Mouse (Mus musculus): ENCODE data around the gene Sox3.

GRCm38 (mm10) chrX:60892098-60892800, 981 bp downstream of the Sox3 start:
- TF ChIP-seq JUN (IDR thresholded peaks at IDR 0.05; ENCODE audit: insufficient read depth, low read depth, low read length) (no peak), BHLHE40 (IDR thresholded peaks at IDR 0.05; ENCODE audit: low read depth, low read length) (no peak), POLR2A (IDR thresholded peaks at IDR 0.05; ENCODE audit: low read depth, low read length) (no peak), E2F4 (IDR thresholded peaks at IDR 0.05; ENCODE audit: insufficient replicate concordance, low read depth, low read length) (no peak), ZC3H11A (IDR thresholded peaks at IDR 0.05; ENCODE audit: low read depth, low read length) (no peak), EP300 (IDR thresholded peaks at IDR 0.05; ENCODE audit: low read length) (no peak), CTCF (conservative IDR thresholded peaks at IDR 0.05 in 1 of 2, IDR thresholded peaks at IDR 0.05 in 1 of 2; ENCODE audit: low read depth in 2 of 2, low read length in 2 of 2) (no peak), NELFE (IDR thresholded peaks at IDR 0.05; ENCODE audit: low read depth, low read length) (no peak), HCFC1 (IDR thresholded peaks at IDR 0.05; ENCODE audit: low read depth, low read length) (no peak), MAFK (IDR thresholded peaks at IDR 0.05; ENCODE audit: insufficient replicate concordance, low read length) (no peak), TCF12 (IDR thresholded peaks at IDR 0.05; ENCODE audit: low read depth, low read length) (no peak), NRF1 (IDR thresholded peaks at IDR 0.05; ENCODE audit: low read depth, low read length) (no peak), ZMIZ1 (IDR thresholded peaks at IDR 0.05; ENCODE audit: low read depth, low read length) (no peak)

Measured in CH12.LX (cell line).